Mouse (Mus musculus): ENCODE measurements at regions not wholly inside any gene's neighbourhood (a gene's known extent, or its start where the extent isn't known, plus 50 kb on each side); places are given as distances from the start of the nearest gene placed in this dataset.

DNA sequence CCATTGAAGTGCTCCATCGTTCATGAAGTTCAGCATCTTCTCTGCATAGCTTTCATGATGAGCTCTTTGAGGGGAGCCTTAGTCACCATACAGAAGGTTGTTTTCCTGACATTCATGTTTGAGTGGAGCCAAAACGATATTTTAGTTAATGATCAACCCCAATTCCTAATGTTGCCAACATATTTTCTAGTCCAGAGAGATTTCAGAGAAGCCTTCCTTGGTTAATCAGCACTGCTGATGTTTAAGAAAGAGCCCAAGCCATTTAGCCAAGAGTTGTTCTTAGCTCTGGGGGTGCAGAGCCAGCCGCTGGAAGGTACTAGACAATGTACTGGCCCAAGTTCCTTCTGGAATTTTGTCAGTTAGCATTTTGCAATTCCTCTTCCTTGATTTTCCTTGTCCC lies 153.8 kb downstream of the Slc30a10 start:
- TF ChIP-seq EP300 (IDR thresholded peaks at IDR 0.05; ENCODE audit: insufficient read depth, low read depth, low read length), result no peak
- TF ChIP-seq CTCF (IDR thresholded peaks at IDR 0.05; ENCODE audit: low read depth, low read length), result no peak
- no peak for TF ChIP-seq POLR2A (IDR thresholded peaks at IDR 0.05; ENCODE audit: insufficient read depth, low read length)

Data from ES-Bruce4 (cell line).